Mouse (Mus musculus) spleen, adult 2 months (tissue): ENCODE results near the gene Smox.

ENCODE experiments used
- CTCF ChIP-seq: fragments of 200-500 bp; IDR thresholded peaks from 2 replicates; pipeline ENCODE4 v1.5.1; 2011; ENCODE audit warnings: mild to moderate bottlenecking, inconsistent platforms; ENCODE audit not compliant: insufficient read depth, insufficient read length, insufficient replicate concordance; ENCODE audit errors: extremely low read depth
- POLR2A ChIP-seq: fragments of 200-500 bp; IDR thresholded peaks from 2 replicates; pipeline ENCODE4 v1.6.1; 2011; ENCODE audit warnings: low read depth, low read length, inconsistent platforms

DNA sequence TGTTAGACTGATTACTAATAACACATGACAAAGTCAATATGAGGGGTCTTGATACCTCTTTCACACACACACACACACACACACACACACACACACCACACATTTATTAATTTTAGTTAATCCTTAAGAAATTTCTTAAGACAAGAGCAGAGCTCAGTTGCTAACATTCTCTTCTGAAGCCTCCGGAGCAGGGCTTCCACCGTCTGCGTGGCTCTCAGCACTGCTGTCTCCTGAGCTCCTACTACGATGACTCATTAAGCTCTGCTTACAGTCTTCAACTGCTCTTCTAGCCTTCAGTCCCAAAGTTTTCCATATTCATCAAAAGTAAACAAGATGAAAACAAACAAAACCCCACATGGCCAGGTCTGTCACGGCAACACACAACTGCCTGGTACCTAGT, 40.8 kb upstream of the Smox start:
- TF ChIP-seq CTCF, result no peak
- no peak for TF ChIP-seq POLR2A
